Mouse (Mus musculus) CH12.LX (cell line): ENCODE measurements at regions not wholly inside any gene's neighbourhood (a gene's known extent, or its start where the extent isn't known, plus 50 kb on each side); places are given as distances from the start of the nearest gene placed in this dataset.

Source experiments
- CTCF ChIP-seq, 2 experiments: IDR thresholded peaks in 1 of 2; conservative IDR thresholded peaks in 1 of 2; 2 replicates each; pipeline ENCODE4 v1.5.1; 2011 to 2012; ENCODE audit warnings: low read depth in 2 of 2, low read length in 2 of 2, improper control_type of control experiment in 1 of 2, inconsistent platforms in 1 of 2, mild to moderate bottlenecking in 1 of 2, moderate library complexity in 1 of 2
- JUND ChIP-seq: conservative IDR thresholded peaks from 2 replicates; pipeline ENCODE4 v1.6.1; 2011; ENCODE audit warnings: low read depth, low read length, improper control_type of control experiment

DNA sequence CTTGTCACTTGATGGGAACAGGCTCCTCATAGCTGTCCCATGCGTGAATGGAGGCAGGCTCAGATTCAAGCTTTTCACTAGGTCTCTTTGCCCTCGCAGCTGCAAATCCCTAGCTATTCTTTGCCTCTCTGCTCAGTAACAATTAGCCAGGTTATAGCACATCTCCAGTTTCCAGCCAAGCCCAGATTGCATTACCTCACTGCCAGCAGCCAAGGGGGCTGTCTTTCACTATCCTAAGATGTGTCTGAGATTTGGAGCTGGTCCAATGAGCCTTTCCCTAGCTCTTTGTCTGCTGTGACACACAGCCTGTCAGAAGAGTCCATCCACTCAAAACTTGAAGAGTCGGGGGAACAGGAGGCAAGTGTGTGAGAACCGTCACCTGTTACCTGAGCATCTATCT is 62.0 kb upstream of the Itga6 start:
- TF ChIP-seq JUND (no peak), CTCF (conservative IDR thresholded peaks at IDR 0.05 in 1 of 2, IDR thresholded peaks at IDR 0.05 in 1 of 2; ENCODE audit: low read depth in 2 of 2, low read length in 2 of 2) (no peak)
